Mouse (Mus musculus) heart, embryonic 14.5 days (tissue): ENCODE measurements around the gene Oas1g. TPM values are rescaled to one million over a fixed set of nuclear protein-coding genes. Genes with fewer than 3 reads are reported as not detected.
"Not testable (repeated sequence)": the region's sequence is repeated elsewhere in the genome, so short reads cannot be mapped to it uniquely, and the experiment has no call there.

Source experiments
- ATAC-seq: fragments of 200-750 bp; cut with Nextera tagmentation; 2 replicates; pipeline ENCODE4 v1.8.0; 2017; ENCODE audit warnings: low read depth, moderate TSS enrichment; ENCODE audit not compliant: insufficient number of reproducible peaks, insufficient read depth, low FRiP score
- H3K27ac ChIP-seq, 2 experiments: fragments of 200-500 bp in 1 of 2; fragments of 300-500 bp in 1 of 2; sonication (generic) in 1 of 2; replicated peaks in 1 of 2; 2 replicates each; pipeline ENCODE4 v1.5.1; 2012 to 2014; ENCODE audit warnings: low read depth in 2 of 2, low read length in 2 of 2, control low read depth in 1 of 2, mild to moderate bottlenecking in 1 of 2, mixed read lengths in 1 of 2; ENCODE audit not compliant: control insufficient read depth in 1 of 2, insufficient read depth in 1 of 2
- H3K27me3 ChIP-seq: fragments of 300-500 bp; sonication (generic); 2 replicates; pipeline ENCODE4 v1.6.1; 2014; ENCODE audit warnings: mild to moderate bottlenecking, low read length, control low read depth; ENCODE audit not compliant: control insufficient read depth, insufficient read depth
- H3K36me3 ChIP-seq: fragments of 300-500 bp; sonication (generic); 2 replicates; pipeline ENCODE4 v1.6.1; 2014; ENCODE audit warnings: mild to moderate bottlenecking, control low read depth, low read length, mixed read lengths; ENCODE audit not compliant: control insufficient read depth, insufficient read depth
- H3K4me1 ChIP-seq, 2 experiments: fragments of 200-500 bp in 1 of 2; fragments of 300-500 bp in 1 of 2; sonication (generic) in 1 of 2; 2 replicates each; pipeline ENCODE4 v1.6.1; 2012 to 2014; ENCODE audit warnings: low read length in 2 of 2, control low read depth in 1 of 2, mixed read lengths in 1 of 2; ENCODE audit not compliant: control insufficient read depth in 2 of 2, insufficient read depth in 2 of 2
- H3K4me2 ChIP-seq: fragments of 300-500 bp; sonication (generic); 2 replicates; pipeline ENCODE4 v1.6.1; 2014; ENCODE audit warnings: mild to moderate bottlenecking, low read length
- H3K4me3 ChIP-seq, 2 experiments: fragments of 200-500 bp in 1 of 2; fragments of 300-500 bp in 1 of 2; sonication (generic) in 1 of 2; 2 replicates each; pipeline ENCODE4 v1.5.1; 2012 to 2014; ENCODE audit warnings: low read length in 2 of 2, mild to moderate bottlenecking in 2 of 2, control low read depth in 1 of 2, low read depth in 1 of 2, moderate library complexity in 1 of 2; ENCODE audit not compliant: control insufficient read depth in 1 of 2, insufficient read depth in 1 of 2
- H3K9ac ChIP-seq: fragments of 300-500 bp; sonication (generic); 2 replicates; pipeline ENCODE4 v1.6.1; 2014; ENCODE audit warnings: mild to moderate bottlenecking, low read length
- H3K9me3 ChIP-seq: fragments of 300-500 bp; sonication (generic); 2 replicates; pipeline ENCODE4 v1.6.1; 2016; ENCODE audit warnings: low read length, control low read depth; ENCODE audit not compliant: control insufficient read depth
- WGBS: fragments of 180-500 bp; shearing (Covaris S2); extraction: QIAGEN DNeasy Blood & Tissue Kit; methylation state at CpG from one replicate; pipeline ENCODE4 v1.1.7; 2014; 5-methylcytosine and 5-hydroxymethylcytosine counted together
- polyA plus RNA-seq: library from polyadenylated mRNA; unstranded; fragments of >200 nt; fragmentation: Nextera tagmentation; extraction: Ambion mirVana; gene quantifications from 2 replicates; pipeline ENCODE4 v1.2.1, GENCODE M21; 2014

Gene Oas1g
- polyA plus RNA-seq = 0.45 and 0.50 TPM in 2 replicates

- ATAC-seq, H3K4me1 ChIP-seq, H3K9me3 ChIP-seq, H3K27me3 ChIP-seq, H3K4me2 ChIP-seq, H3K27ac ChIP-seq, H3K36me3 ChIP-seq, H3K4me3 ChIP-seq, H3K9ac ChIP-seq: not testable (repeated sequence)
- WGBS = 9% methylated on average over 6 of the region's 9 CpGs
Measured at GRCm38 (mm10) chr5:120887413-120887812, at the start of gene Oas1g. Gene Oas1g (minus strand): TSS chr5:120887613.

GRCm38 (mm10) chr5:120933966-120934365, 46.6 kb upstream of the Oas1g start:
- no peak overlapping the region for H3K4me2 ChIP-seq
- H3K4me3 ChIP-seq = no peak overlapping the region
- H3K9ac ChIP-seq = no peak overlapping the region
- no peaks in the 10 kb centered on the region for H3K27me3 ChIP-seq
- 5% methylated on average over 5 of the region's 5 CpGs for WGBS
- H3K4me1 ChIP-seq = no peaks in the 10 kb centered on the region
- no peak for ATAC-seq
- 0 out of 2 replicates have a peak, but pooled peaks cover 4% of the 10 kb centered on the region for H3K9me3 ChIP-seq
- H3K36me3 ChIP-seq = no peaks in the 10 kb centered on the region
- H3K27ac ChIP-seq = no peak overlapping the region

DNA sequence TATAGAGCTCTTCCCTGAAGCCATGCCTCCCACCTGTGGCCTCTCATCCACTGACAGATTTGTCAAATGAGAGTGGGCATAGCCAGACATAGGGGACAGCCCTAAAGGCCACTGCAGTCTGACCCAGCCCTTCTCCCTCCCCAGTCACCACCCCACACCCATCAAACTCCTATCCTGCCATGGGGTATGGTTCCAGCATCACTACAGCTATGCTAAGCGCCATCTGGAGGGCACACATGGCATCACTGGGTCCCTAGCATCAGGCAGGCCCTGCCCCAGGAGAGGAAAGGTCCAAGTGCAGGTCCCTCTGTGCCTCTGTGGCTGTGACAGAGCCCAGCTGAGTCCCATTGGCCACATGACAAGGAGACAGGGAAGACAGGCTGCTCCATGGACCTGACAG, 39.6 kb upstream of the Oas1g start:
- Histone ChIP-seq H3K4me2 (no peak overlapping the region), H3K4me3 (no peak overlapping the region), H3K9me3 (0 out of 2 replicates have a peak, but pooled peaks cover 4% of the 10 kb centered on the region), H3K4me1 (no peaks in the 10 kb centered on the region), H3K9ac (no peak overlapping the region), H3K36me3 (no peaks in the 10 kb centered on the region), H3K27ac (no peak overlapping the region), H3K27me3 (no peaks in the 10 kb centered on the region)
- 15% methylated on average over 1 of the region's 1 CpGs for WGBS
- no peak for ATAC-seq

GRCm38 (mm10) chr5:120926311-120926710, 38.9 kb upstream of the Oas1g start:
- not testable (repeated sequence) for H3K36me3 ChIP-seq, ATAC-seq, H3K9ac ChIP-seq, H3K27me3 ChIP-seq, H3K4me1 ChIP-seq, H3K9me3 ChIP-seq, H3K4me3 ChIP-seq, H3K4me2 ChIP-seq, H3K27ac ChIP-seq
- 25% methylated on average over 2 of the region's 2 CpGs for WGBS

GRCm38 (mm10) chr5:120924520-120924919, 37.1 kb upstream of the Oas1g start:
- H3K9ac ChIP-seq, H3K36me3 ChIP-seq, H3K9me3 ChIP-seq, H3K27me3 ChIP-seq, H3K27ac ChIP-seq, ATAC-seq, H3K4me3 ChIP-seq, H3K4me2 ChIP-seq, H3K4me1 ChIP-seq: not testable (repeated sequence)
- 73% methylated on average over 4 of the region's 4 CpGs for WGBS

GRCm38 (mm10) chr5:120923969-120924368, 36.6 kb upstream of the Oas1g start:
- no peak overlapping the region for H3K27ac ChIP-seq
- no peaks in the 10 kb centered on the region for H3K27me3 ChIP-seq
- no peak for ATAC-seq
- H3K36me3 ChIP-seq = no peaks in the 10 kb centered on the region
- H3K4me1 ChIP-seq = no peaks in the 10 kb centered on the region
- 63% methylated on average over 4 of the region's 4 CpGs for WGBS
- H3K4me2 ChIP-seq = no peak overlapping the region
- no peak overlapping the region for H3K4me3 ChIP-seq
- H3K9me3 ChIP-seq = no peaks in the 10 kb centered on the region
- H3K9ac ChIP-seq = no peak overlapping the region

DNA sequence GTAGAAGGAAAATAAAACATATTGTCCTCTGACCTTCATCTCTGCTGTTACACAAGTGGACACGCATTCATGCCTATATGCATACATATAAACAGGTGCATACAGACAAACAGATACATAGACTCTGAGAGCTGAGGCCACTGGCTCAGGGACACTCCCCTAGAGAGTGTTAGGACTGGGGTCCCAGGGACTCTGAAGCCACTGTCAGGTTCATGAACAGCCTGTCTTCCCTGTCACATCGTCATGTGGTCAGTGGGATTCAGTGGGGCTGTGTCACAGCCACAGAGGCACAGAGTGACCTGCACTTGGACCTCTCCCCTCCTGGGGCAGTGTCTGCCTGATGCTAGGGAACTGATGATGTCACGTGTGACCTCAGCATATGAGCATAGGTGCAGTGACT, 32.9 kb upstream of the Oas1g start:
- no peaks in the 10 kb centered on the region for H3K36me3 ChIP-seq
- H3K4me3 ChIP-seq = no peak overlapping the region
- no peaks in the 10 kb centered on the region for H3K9me3 ChIP-seq
- no peaks in the 10 kb centered on the region for H3K27me3 ChIP-seq
- no peak overlapping the region for H3K27ac ChIP-seq
- H3K4me2 ChIP-seq = no peak overlapping the region
- no peaks in the 10 kb centered on the region for H3K4me1 ChIP-seq
- H3K9ac ChIP-seq = no peak overlapping the region
- no peak for ATAC-seq
- 73% methylated on average over 3 of the region's 3 CpGs for WGBS

DNA sequence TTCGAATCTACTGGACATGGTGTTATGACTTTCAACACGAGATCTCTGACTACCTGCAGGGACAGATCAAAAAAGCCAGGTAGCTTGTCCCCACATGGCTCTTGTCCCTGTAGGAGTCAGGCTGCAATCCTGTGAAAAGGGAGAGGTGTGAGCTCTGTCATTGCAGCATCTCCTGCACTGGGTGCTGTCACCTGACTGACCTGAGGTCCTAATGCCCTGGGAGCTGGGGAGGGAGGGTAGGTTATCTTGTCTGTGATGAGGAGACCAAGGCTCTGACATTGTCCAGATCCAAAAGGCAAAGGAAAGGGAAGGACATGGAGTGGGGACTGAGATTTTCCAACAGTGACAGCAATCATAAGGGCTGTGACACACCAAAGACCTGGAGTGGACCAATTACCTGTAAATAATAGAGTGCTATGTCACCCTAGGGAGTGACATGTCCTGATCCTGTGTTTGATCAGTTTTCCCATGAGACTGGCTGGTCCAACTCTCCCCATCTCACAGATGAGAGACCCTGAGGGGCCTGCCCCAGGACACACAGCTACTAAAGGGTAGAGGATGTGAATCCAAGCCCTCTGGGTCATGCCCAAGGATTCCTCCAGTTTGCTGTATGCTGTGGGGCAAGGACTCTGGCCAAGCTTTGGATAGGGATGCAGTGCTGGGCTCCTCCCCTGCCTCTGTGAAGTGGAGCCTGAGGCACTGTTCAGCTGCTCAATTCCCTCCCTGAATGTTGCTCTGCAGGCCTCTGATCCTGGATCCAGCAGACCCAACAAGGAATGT, 31.9 kb upstream of the Oas1g start:
- not testable (repeated sequence) for H3K9me3 ChIP-seq, H3K9ac ChIP-seq, H3K36me3 ChIP-seq, H3K4me2 ChIP-seq, H3K4me1 ChIP-seq, H3K27me3 ChIP-seq, ATAC-seq, H3K27ac ChIP-seq, H3K4me3 ChIP-seq
- 52% methylated on average over 2 of the region's 2 CpGs for WGBS
